Mouse (Mus musculus) stomach, postnatal 0 days (tissue): Measurements from ENCODE around the gene Ifnz.
"Not testable (repeated sequence)": the region's sequence is repeated elsewhere in the genome, so short reads cannot be mapped to it uniquely, and the experiment has no call there.

ENCODE experiments used
- CTCF ChIP-seq: IDR thresholded peaks from 2 replicates; pipeline ENCODE4 v1.5.1; 2016; ENCODE audit warnings: antibody characterized with exemption, low read depth, mild to moderate bottlenecking, moderate library complexity
- EP300 ChIP-seq: optimal IDR thresholded peaks from 2 replicates; pipeline ENCODE3; 2016; ENCODE audit warnings: antibody characterized with exemption

DNA sequence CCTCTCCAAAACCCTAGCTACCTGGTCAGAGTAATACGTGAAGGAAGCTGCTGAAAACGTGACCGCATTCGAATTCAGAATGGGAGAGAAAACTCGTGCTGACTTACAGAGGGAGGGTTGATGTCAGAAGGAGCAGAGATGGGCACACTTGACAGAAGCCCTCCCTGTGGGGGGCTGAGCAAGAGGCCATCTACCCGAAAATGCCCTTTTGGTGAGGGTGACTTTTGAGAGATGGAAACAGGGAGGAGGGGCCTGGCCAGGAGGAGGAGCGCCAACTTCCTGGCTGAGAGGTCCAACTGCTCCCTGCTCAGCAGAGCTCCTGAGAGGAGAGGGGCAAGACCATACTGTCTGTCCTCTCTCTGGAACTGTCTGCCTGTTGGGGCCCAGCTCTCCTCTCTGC is at the start of gene Ifnz:
- not testable (repeated sequence) for TF ChIP-seq CTCF, EP300
